Mouse (Mus musculus) bone marrow macrophage, adult 2 months (primary cell): Measurements from ENCODE around the gene Zfp605.

Experiments used
- CTCF ChIP-seq: IDR thresholded peaks from 2 replicates; pipeline ENCODE4 v1.5.1; 2012; ENCODE audit warnings: low read depth, mild to moderate bottlenecking, low read length, moderate library complexity
- POLR2A ChIP-seq: IDR thresholded peaks from 2 replicates; pipeline ENCODE4 v1.6.1; 2012; ENCODE audit warnings: mild to moderate bottlenecking, low read depth, low read length, borderline replicate concordance

DNA sequence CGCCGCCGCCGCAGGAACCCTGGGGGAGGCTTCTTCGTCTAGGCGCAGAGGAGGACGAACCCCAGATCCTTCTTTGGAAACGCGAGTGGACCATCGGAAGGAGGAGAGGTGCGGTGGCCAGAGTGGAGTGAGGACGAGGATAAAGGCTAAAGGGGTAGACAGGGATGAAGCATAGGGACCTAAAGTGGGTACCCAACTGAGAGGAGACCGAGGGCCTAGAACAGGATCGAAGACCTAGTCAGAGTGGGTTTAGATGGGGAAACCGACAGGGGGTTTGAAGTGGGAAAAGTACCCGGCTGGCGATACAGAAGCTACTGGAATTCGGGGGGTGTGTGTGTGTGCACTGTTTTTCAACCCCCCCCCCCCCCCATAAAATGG, 26.2 kb downstream of the Zfp605 start:
- TF ChIP-seq CTCF = no peak
- TF ChIP-seq POLR2A = no peak
